Mouse (Mus musculus): ENCODE data around the gene Cryba1. TPM values are rescaled to one million over a fixed set of nuclear protein-coding genes. Genes with fewer than 3 reads are reported as not detected.

Cryba1 gene
- polyA plus RNA-seq, 1 experiment from 2014 or later = not detected

GRCm38 (mm10) chr11:77693026-77693425 lies 32.1 kb downstream of the Cryba1 start:
- ATAC-seq (replicated peaks; ENCODE audit: low FRiP score, low read depth) (no peak), DNase-seq (ENCODE audit: low spot score) (no peak)
- Histone ChIP-seq H3K9me3 (replicated peaks; ENCODE audit: low read length) (no peaks in the 10 kb centered on the region), H3K4me2 (ENCODE audit: low read length) (no peak overlapping the region), H3K4me1 (replicated peaks; ENCODE audit: insufficient read depth, low read length) (peaks cover 8% of the 10 kb centered on the region; the same call in 1 of the 2 replicates), H3K9ac (ENCODE audit: low read depth, low read length) (no peak overlapping the region), H3K27me3 (ENCODE audit: insufficient read depth, low read length) (no peaks in the 10 kb centered on the region), H3K27ac (no peak overlapping the region), H3K36me3 (ENCODE audit: insufficient read depth, low read length) (peaks cover 29% of the 10 kb centered on the region; the same call in 1 of the 2 replicates), H3K4me3 (replicated peaks; ENCODE audit: low read depth, low read length) (no peak overlapping the region)
- WGBS = 93% methylated on average over 3 of the region's 3 CpGs
- no peak for TF ChIP-seq CTCF (IDR thresholded peaks at IDR 0.05; ENCODE audit: low read depth)

GRCm38 (mm10) chr11:77687541-77688131 lies 37.4 kb downstream of the Cryba1 start:
- ATAC-seq (replicated peaks; ENCODE audit: low FRiP score, low read depth) (no peak), DNase-seq (ENCODE audit: low spot score) (peak; percentile 82)
- WGBS = 1% methylated on average over 36 of the region's 40 CpGs
- peaks cover 12% of the 10 kb centered on the region; the same call in 1 of the 2 replicates for H3K36me3 ChIP-seq (ENCODE audit: insufficient read depth, low read length)
- peak overlapping the region; percentile 69 for H3K4me2 ChIP-seq (ENCODE audit: low read length)
- H3K27me3 ChIP-seq (ENCODE audit: insufficient read depth, low read length) = no peaks in the 10 kb centered on the region
- peak overlapping the region; percentile 65 for H3K4me3 ChIP-seq (replicated peaks; ENCODE audit: low read depth, low read length)
- no peaks in the 10 kb centered on the region for H3K9me3 ChIP-seq (replicated peaks; ENCODE audit: low read length)
- H3K4me1 ChIP-seq (replicated peaks; ENCODE audit: insufficient read depth, low read length) = peaks cover 8% of the 10 kb centered on the region; the same call in 1 of the 2 replicates
- peak overlapping the region; percentile 98 for H3K9ac ChIP-seq (ENCODE audit: low read depth, low read length)
- no peak for TF ChIP-seq CTCF (IDR thresholded peaks at IDR 0.05; ENCODE audit: low read depth)
- H3K27ac ChIP-seq = peak overlapping the region; percentile 95

- Histone ChIP-seq H3K4me1 (replicated peaks; ENCODE audit: insufficient read depth, low read length) (peaks cover 8% of the 10 kb centered on the region; the same call in 1 of the 2 replicates), H3K9ac (ENCODE audit: low read depth, low read length) (peak overlapping the region; percentile 98), H3K4me2 (ENCODE audit: low read length) (peak overlapping the region; percentile 69), H3K9me3 (replicated peaks; ENCODE audit: low read length) (no peaks in the 10 kb centered on the region), H3K36me3 (ENCODE audit: insufficient read depth, low read length) (0 out of 2 replicates have a peak, but pooled peaks cover 6% of the 10 kb centered on the region), H3K27ac (peak overlapping the region; percentile 95), H3K4me3 (replicated peaks; ENCODE audit: low read depth, low read length) (peak overlapping the region; percentile 65), H3K27me3 (ENCODE audit: insufficient read depth, low read length) (no peaks in the 10 kb centered on the region)
- ATAC-seq (replicated peaks; ENCODE audit: low FRiP score, low read depth) (peak; percentile 37), DNase-seq (ENCODE audit: low spot score) (peak; percentile 86)
- under 1% methylated on average over 52 of the region's 76 CpGs for WGBS
- TF ChIP-seq CTCF (IDR thresholded peaks at IDR 0.05; ENCODE audit: low read depth) = no peak
These were observed 38.1 kb downstream of the Cryba1 start for GRCm38 (mm10) chr11:77686841-77687540.

DNA sequence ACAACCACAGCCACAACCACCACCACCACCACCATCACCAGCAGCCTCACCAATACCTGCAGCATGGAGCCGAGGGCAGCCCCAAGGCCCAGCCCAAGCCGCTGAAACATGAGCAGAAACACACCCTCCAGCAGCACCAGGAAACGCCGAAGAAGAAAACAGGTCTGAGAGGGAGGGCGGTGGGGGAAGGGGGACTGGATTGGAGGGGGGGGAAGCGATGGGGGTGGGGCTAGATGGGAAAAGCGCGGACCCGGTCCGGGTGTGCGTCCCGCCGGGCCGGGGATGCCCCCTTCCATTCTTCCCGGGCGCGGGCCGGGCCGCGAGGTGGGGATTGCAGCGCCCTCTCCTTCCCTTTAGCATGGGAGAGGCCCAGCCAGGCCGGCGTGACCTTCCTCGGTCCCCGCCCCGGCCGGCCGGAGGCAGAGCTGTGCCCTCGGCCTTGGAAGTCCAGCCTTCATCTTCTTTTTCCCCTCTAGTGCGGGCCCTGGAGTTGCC lies 38.7 kb downstream of the Cryba1 start:
- DNase-seq (ENCODE audit: low spot score) (peak; percentile 51), ATAC-seq (replicated peaks; ENCODE audit: low FRiP score, low read depth) (peak; percentile 55)
- peak overlapping the region; percentile 65 for H3K4me3 ChIP-seq (replicated peaks; ENCODE audit: low read depth, low read length)
- peak overlapping the region; percentile 69 for H3K4me2 ChIP-seq (ENCODE audit: low read length)
- 0 out of 2 replicates have a peak, but pooled peaks cover under 1% of the 10 kb centered on the region for H3K36me3 ChIP-seq (ENCODE audit: insufficient read depth, low read length)
- H3K9me3 ChIP-seq (replicated peaks; ENCODE audit: low read length) = no peaks in the 10 kb centered on the region
- H3K9ac ChIP-seq (ENCODE audit: low read depth, low read length) = peak overlapping the region; percentile 98
- H3K27me3 ChIP-seq (ENCODE audit: insufficient read depth, low read length) = no peaks in the 10 kb centered on the region
- WGBS = 0% methylated on average over 24 of the region's 30 CpGs
- peak overlapping the region; percentile 95 for H3K27ac ChIP-seq
- no peak for TF ChIP-seq CTCF (IDR thresholded peaks at IDR 0.05; ENCODE audit: low read depth)
- H3K4me1 ChIP-seq (replicated peaks; ENCODE audit: insufficient read depth, low read length) = peaks cover 8% of the 10 kb centered on the region; the same call in 1 of the 2 replicates

DNA sequence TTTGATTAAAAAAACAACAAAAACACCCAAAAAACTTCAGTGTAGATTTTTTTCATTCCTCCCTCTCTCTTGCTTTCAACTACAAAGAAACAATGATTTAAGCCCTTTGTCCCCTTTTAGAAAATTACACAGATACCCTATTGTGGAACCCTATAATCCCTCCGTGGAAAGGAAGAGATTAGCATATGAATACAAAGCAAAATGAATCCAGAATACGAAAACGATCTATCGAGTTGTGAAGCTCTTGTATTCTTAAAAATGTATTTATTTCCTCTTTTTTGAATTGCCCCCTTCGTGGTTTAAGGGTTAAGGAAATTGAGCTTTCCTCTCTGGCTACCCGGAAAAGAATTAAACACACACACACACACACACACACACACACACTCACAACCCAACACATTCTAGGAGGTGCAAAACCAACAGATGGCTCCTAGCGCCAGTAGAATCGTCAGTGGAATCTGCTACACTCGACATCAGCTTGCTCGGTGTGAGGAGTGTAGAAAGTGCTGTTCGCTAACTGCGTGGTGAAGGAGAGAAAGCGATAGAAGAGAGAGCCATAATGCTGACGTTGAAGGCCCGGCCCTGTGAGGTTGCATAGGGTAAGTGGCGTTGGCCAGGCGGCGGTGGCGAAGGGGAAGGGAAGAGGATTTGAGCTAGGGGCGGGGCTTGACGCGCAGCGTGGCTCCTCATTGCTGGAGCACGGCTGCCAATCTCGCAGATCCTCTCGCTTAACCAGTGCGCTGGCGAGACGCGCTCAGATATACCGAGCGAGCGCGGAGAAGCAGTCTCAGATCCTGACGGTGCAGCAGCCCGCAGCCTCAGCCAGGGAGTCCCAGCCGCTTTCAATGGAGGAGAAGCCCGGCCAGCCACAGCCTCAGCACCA lies 39.5 kb downstream of the Cryba1 start, which contains the start of gene Nufip2:
Nufip2 (plus strand) TSS at position 773 of the 883 bp plus-strand sequence.
- WGBS = under 1% methylated on average over 38 of the region's 38 CpGs
- no peaks in the 10 kb centered on the region for H3K9me3 ChIP-seq (replicated peaks; ENCODE audit: low read length)
- H3K36me3 ChIP-seq (ENCODE audit: insufficient read depth, low read length) = no peaks in the 10 kb centered on the region
- peak within 1 kb of the TSS; percentile 98 for H3K9ac ChIP-seq (ENCODE audit: low read depth, low read length)
- H3K4me2 ChIP-seq (ENCODE audit: low read length) = peak within 1 kb of the TSS; percentile 69
- peaks cover 8% of the 10 kb centered on the region; the same call in 1 of the 2 replicates for H3K4me1 ChIP-seq (replicated peaks; ENCODE audit: insufficient read depth, low read length)
- peak within 1 kb of the TSS; percentile 95 for H3K27ac ChIP-seq
- no peaks in the 10 kb centered on the region for H3K27me3 ChIP-seq (ENCODE audit: insufficient read depth, low read length)
- no peak; the same call in 1 of the 2 replicates for TF ChIP-seq CTCF (IDR thresholded peaks at IDR 0.05; ENCODE audit: low read depth)
- H3K4me3 ChIP-seq (replicated peaks; ENCODE audit: low read depth, low read length) = peak within 1 kb of the TSS; percentile 65
- ATAC-seq (replicated peaks; ENCODE audit: low FRiP score, low read depth) = peak; percentile 95
- peak; percentile 100 for DNase-seq (ENCODE audit: low spot score)
